Mouse (Mus musculus) thymus, postnatal 4 days (tissue): ENCODE data around the gene Kif4.

Experiments
- DNase-seq: peaks from one replicate; pipeline ENCODE4 v3.0.0; 2021

The Kif4 gene

GRCm38 (mm10) chrX:100734359-100734758, 108.8 kb downstream of the Kif4 start:
- DNase-seq, result no peak

GRCm38 (mm10) chrX:100738918-100739317, 113.4 kb downstream of the Kif4 start:
- DNase-seq, result peak; percentile 35

- no peak for DNase-seq
Observed at GRCm38 (mm10) chrX:100739443-100739842, 113.9 kb downstream of the Kif4 start.

- no peak for DNase-seq
Observed at GRCm38 (mm10) chrX:100740785-100741184, 115.2 kb downstream of the Kif4 start.

GRCm38 (mm10) chrX:100741940-100742339, 116.4 kb downstream of the Kif4 start:
- peak; percentile 84 for DNase-seq

GRCm38 (mm10) chrX:100765855-100766254, 140.3 kb downstream of the Kif4 start:
- peak; percentile 34 for DNase-seq

- DNase-seq, result peak; percentile 19
Observed at GRCm38 (mm10) chrX:100767181-100767884, 141.8 kb downstream of the Kif4 start, which contains the start of gene Dlg3. Gene Dlg3, plus strand, starts transcription at chrX:100767722.

- no peak for DNase-seq
Observed at GRCm38 (mm10) chrX:100767885-100768626, 142.5 kb downstream of the Kif4 start.

GRCm38 (mm10) chrX:100769281-100769680, 143.7 kb downstream of the Kif4 start:
- DNase-seq, result no peak

- DNase-seq, result peak; percentile 83
Observed at GRCm38 (mm10) chrX:100774341-100774811, 148.8 kb downstream of the Kif4 start.

- no peak for DNase-seq
Observed at GRCm38 (mm10) chrX:100775405-100775804, 149.9 kb downstream of the Kif4 start.

GRCm38 (mm10) chrX:100776494-100776893, 151.0 kb downstream of the Kif4 start:
- DNase-seq, result peak; percentile 67
